Mouse (Mus musculus) CH12.LX (cell line): Measurements from ENCODE around the gene Isg15.

Experiments
- BHLHE40 ChIP-seq: IDR thresholded peaks from 2 replicates; pipeline ENCODE4 v1.6.1; 2011; ENCODE audit warnings: mild to moderate bottlenecking, low read depth, low read length, improper control_type of control experiment
- CTCF ChIP-seq, 2 experiments: IDR thresholded peaks in 1 of 2; conservative IDR thresholded peaks in 1 of 2; 2 replicates each; pipeline ENCODE4 v1.5.1; 2011 to 2012; ENCODE audit warnings: low read depth in 2 of 2, low read length in 2 of 2, improper control_type of control experiment in 1 of 2, inconsistent platforms in 1 of 2, mild to moderate bottlenecking in 1 of 2, moderate library complexity in 1 of 2
- ELF1 ChIP-seq: IDR thresholded peaks from 2 replicates; pipeline ENCODE4 v1.6.1; 2014; ENCODE audit warnings: low read depth, mild to moderate bottlenecking, inconsistent platforms, low read length, improper control_type of control experiment
- EP300 ChIP-seq: IDR thresholded peaks from 2 replicates; pipeline ENCODE4 v1.6.1; 2011; ENCODE audit warnings: low read length, improper control_type of control experiment
- GABPA ChIP-seq: IDR thresholded peaks from 2 replicates; pipeline ENCODE4 v1.6.1; 2012; ENCODE audit warnings: low read depth, low read length, improper control_type of control experiment, inconsistent platforms; ENCODE audit not compliant: insufficient replicate concordance
- JUN ChIP-seq: IDR thresholded peaks from 2 replicates; pipeline ENCODE4 v1.6.1; 2011; ENCODE audit warnings: low read depth, mild to moderate bottlenecking, low read length, improper control_type of control experiment, moderate library complexity; ENCODE audit not compliant: insufficient read depth
- JUND ChIP-seq: conservative IDR thresholded peaks from 2 replicates; pipeline ENCODE4 v1.6.1; 2011; ENCODE audit warnings: low read depth, low read length, improper control_type of control experiment
- MAZ ChIP-seq: IDR thresholded peaks from 2 replicates; pipeline ENCODE4 v1.6.1; 2012; ENCODE audit warnings: low read depth, mild to moderate bottlenecking, inconsistent platforms, low read length, improper control_type of control experiment, moderate library complexity
- NELFE ChIP-seq: IDR thresholded peaks from 2 replicates; pipeline ENCODE4 v1.6.1; 2011; ENCODE audit warnings: low read depth, low read length, improper control_type of control experiment
- NRF1 ChIP-seq: IDR thresholded peaks from 2 replicates; pipeline ENCODE4 v1.6.1; 2014; ENCODE audit warnings: low read depth, mild to moderate bottlenecking, inconsistent platforms, low read length, improper control_type of control experiment, moderate library complexity
- POLR2A ChIP-seq: IDR thresholded peaks from 2 replicates; pipeline ENCODE4 v1.6.1; 2011; ENCODE audit warnings: low read depth, mild to moderate bottlenecking, improper control_type of control experiment, low read length
- POLR2AphosphoS2 ChIP-seq: IDR thresholded peaks from 2 replicates; pipeline ENCODE4 v1.6.1; 2011; ENCODE audit warnings: low read depth, low read length, improper control_type of control experiment
- ZC3H11A ChIP-seq: IDR thresholded peaks from 2 replicates; pipeline ENCODE4 v1.6.1; 2012; ENCODE audit warnings: low read depth, mild to moderate bottlenecking, inconsistent platforms, low read length, improper control_type of control experiment
- ZKSCAN1 ChIP-seq: IDR thresholded peaks from 2 replicates; pipeline ENCODE4 v1.6.1; 2012; ENCODE audit warnings: low read depth, inconsistent platforms, low read length, improper control_type of control experiment, borderline replicate concordance

DNA sequence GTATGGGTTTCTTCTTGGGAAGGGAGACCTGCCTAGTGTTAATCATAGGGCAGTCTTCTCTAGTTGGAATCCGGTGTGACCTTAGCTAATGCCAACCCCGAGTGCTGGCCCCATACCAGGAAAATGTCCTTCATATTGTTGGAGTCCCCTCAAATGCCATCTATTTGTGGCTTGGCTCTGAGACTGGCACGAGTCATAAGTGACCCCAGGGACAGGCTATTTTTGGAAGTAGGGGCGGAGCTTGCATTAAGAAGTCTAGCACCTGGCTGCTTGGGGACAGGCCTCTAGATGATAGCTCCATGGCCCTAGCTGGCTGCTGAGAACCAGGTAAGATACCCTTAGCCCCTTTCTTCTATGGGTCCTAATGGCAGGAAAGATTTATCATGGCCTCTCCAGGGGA, 15.0 kb upstream of the Isg15 start, which contains the start of gene Perm1:
- no peak for TF ChIP-seq CTCF (conservative IDR thresholded peaks at IDR 0.05 in 1 of 2, IDR thresholded peaks at IDR 0.05 in 1 of 2; ENCODE audit: low read depth in 2 of 2, low read length in 2 of 2)
- TF ChIP-seq ZC3H11A: no peak
- TF ChIP-seq JUN: no peak
- no peak for TF ChIP-seq EP300
- TF ChIP-seq NRF1: no peak
- TF ChIP-seq POLR2A: no peak
- no peak for TF ChIP-seq JUND
- TF ChIP-seq NELFE: no peak
- TF ChIP-seq BHLHE40: peak; percentile 77
- TF ChIP-seq ELF1: no peak
- TF ChIP-seq GABPA: no peak
- TF ChIP-seq POLR2AphosphoS2: no peak
- no peak for TF ChIP-seq MAZ
- no peak for TF ChIP-seq ZKSCAN1
